ENCODE assay signal across 9 mouse cellular contexts in the genomic region with DNA sequence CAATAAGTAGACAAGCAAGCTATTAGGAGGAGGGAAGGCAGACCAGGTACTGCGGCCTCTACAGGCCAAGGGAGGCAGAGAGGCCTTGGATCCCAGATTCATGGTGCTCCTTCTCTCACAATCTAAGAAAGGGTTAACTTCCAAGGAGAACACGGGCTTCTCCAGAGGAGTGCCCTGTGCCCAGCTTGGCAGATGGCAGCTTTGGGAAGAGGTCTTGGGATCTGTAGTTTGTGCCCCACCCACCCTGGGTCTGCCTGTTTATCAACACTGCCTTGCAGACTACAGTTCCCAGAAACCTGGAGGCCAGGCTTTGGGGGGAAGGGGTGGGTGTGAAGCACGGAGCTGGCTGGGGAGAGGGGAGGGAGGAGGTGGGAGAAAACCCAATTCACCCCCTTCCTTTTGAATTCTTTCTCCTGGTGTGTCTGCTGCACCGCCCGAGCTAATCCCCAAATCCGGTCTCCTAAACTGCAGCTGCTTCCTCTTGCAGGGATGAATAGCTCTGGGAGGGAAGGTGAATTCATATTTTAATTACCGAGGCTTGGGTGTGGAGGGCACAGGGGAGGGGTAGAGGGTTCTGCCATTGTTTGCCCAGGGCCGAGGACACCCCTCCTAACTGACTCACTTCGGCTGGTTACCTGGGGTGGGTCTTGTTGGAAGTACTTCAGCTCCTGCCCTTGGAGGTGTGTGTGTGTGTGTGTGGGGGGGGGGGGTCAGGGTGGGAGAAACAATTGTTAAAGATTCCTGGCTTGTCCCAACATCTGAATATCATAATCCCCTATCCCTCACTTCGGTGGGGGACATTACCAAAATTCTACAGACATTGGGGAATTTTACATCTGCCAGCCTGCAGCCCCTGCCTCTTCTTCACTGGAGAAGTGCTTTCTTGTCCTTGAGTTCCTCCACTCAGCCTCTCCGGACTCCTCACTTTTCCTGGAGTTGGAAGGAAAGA. TPM values are rescaled to one million over a fixed set of nuclear protein-coding genes. Genes with fewer than 3 reads are reported as not detected.
A peak's percentile ranks its signal among the peaks of the same experiment; 100 is the strongest.
DNase-seq lines count a peak whose midpoint lies in the region; ATAC-seq lines count a peak whose summit lies in the region.
"Had no signal": no experiment of that assay in that cellular context is flagged by ENCODE, and none has a peak within 500 bp of the region (broad histone marks: within the 10 kb centered on the region; RNA-seq: fewer than 3 reads in every experiment).

No protein-coding gene starts in this region.

- H3K27ac ChIP-seq in limb, embryonic 13.5 days, result no peak overlapping the region

- no peaks in the 10 kb centered on the region for H3K9me3 ChIP-seq in limb, embryonic 13.5 days

- ATAC-seq in frontal cortex, adult (ENCODE audit: low TSS enrichment), result peak; percentile 64
- ATAC-seq in limb, embryonic 13.5 days (ENCODE audit: low FRiP score, low read depth), result peak; percentile 91
- no peak for ATAC-seq in erythroblast, adult 5-6 weeks (replicated peaks; ENCODE audit: low FRiP score, poor library complexity, severe bottlenecking)

- H3K36me3 ChIP-seq in limb, embryonic 13.5 days, result no peaks in the 10 kb centered on the region

- H3K27me3 ChIP-seq in limb, embryonic 13.5 days, result peaks cover 21% of the 10 kb centered on the region; the same call in 1 of the 2 replicates

- DNase-seq in layer of hippocampus, adult 11-12 months (ENCODE audit: low spot score), result peak; percentile 65
- DNase-seq in layer of hippocampus, postnatal 36 days, result no peak
- DNase-seq in cerebellum, adult 9-11 months, result peak; percentile 92
- peak; percentile 77 for DNase-seq in right cerebral cortex, postnatal 14 days
- no peak for DNase-seq in spleen, adult 12 weeks (ENCODE audit: low spot score)

- peak overlapping the region; percentile 38 for H3K4me3 ChIP-seq in limb, embryonic 13.5 days

- H3K4me1 ChIP-seq in limb, embryonic 13.5 days, result peaks cover 47% of the 10 kb centered on the region

- peak overlapping the region; percentile 57 for H3K4me2 ChIP-seq in limb, embryonic 13.5 days (replicated peaks)

- WGBS in limb, embryonic 13.5 days, result 12% methylated on average over 10 of the region's 11 CpGs

- peak overlapping the region; percentile 48 for H3K9ac ChIP-seq in limb, embryonic 13.5 days

RNA-seq across cellular contexts. Expression of a gene that starts 9.6 kb away (rescaled TPM):
- under 1 TPM; 0.46 to 0.50 TPM for total RNA-seq in layer of hippocampus, postnatal 36 days (2021)
- 0.19 and 0.43 TPM in 2 replicates for polyA plus RNA-seq in limb, embryonic 13.5 days (2015; fragmentation: Nextera tagmentation; extraction: Ambion mirVana)
- total RNA-seq in erythroblast, adult 5-6 weeks (2015; ENCODE audit: low replicate concordance), result not detected in 2 replicates
- not detected in 2 replicates for total RNA-seq in erythroblast, adult 5-6 weeks (2017; ENCODE audit: low replicate concordance)

RNA-seq across cellular contexts. Expression of a gene that starts 9.6 kb away (rescaled TPM):
- under 1 TPM in 1 of 2 experiments, not detected in 1; 0.58 TPM for total RNA-seq in layer of hippocampus, postnatal 36 days (2021)
- 0.69 and 1.1 TPM in 2 replicates for polyA plus RNA-seq in limb, embryonic 13.5 days (2015; fragmentation: Nextera tagmentation; extraction: Ambion mirVana)
- not detected in 2 replicates for total RNA-seq in erythroblast, adult 5-6 weeks (2015; ENCODE audit: low replicate concordance)
- total RNA-seq in erythroblast, adult 5-6 weeks (2017; ENCODE audit: low replicate concordance), result not detected in 2 replicates

RNA-seq across cellular contexts. Expression of a gene that starts 28.7 kb away (rescaled TPM):
- total RNA-seq in layer of hippocampus, postnatal 36 days (2021), result not detected
- not detected in 2 replicates for polyA plus RNA-seq in limb, embryonic 13.5 days (2015; fragmentation: Nextera tagmentation; extraction: Ambion mirVana)
- not detected in 2 replicates for total RNA-seq in erythroblast, adult 5-6 weeks (2015; ENCODE audit: low replicate concordance)
- total RNA-seq in erythroblast, adult 5-6 weeks (2017; ENCODE audit: low replicate concordance), result not detected in 2 replicates
- total RNA-seq: layer of hippocampus, postnatal 14 days had no signal

Comparison
In these comparisons a context has a peak if more than half of its experiments do, and no peak if none do; other contexts are left out.
1. DNase-seq: peak in layer of hippocampus, adult 11-12 months (single experiment), cerebellum, adult 9-11 months (single experiment) and right cerebral cortex, postnatal 14 days (single experiment); none in layer of hippocampus, postnatal 36 days (0 of 2) and spleen, adult 12 weeks (single experiment).